Mouse (Mus musculus) spleen, postnatal 36 days (tissue): ENCODE measurements around the gene Gm28308.

Source experiments
- DNase-seq, 2 experiments: peaks; one replicate each; pipeline ENCODE4 v3.0.0; 2022; ENCODE audit warnings: low spot score in 2 of 2, mixed read lengths in 1 of 2

Gene Gm28308

GRCm38 (mm10) chr6:52205221-52205620 lies 7.9 kb downstream of the Gm28308 start:
- DNase-seq, result no peak

- no peak for DNase-seq
Observed at GRCm38 (mm10) chr6:52204050-52204752, 8.9 kb downstream of the Gm28308 start, which contains the start of gene Hoxa5. Gene Hoxa5 (minus strand): TSS chr6:52204587.

GRCm38 (mm10) chr6:52203371-52204049 lies 9.6 kb downstream of the Gm28308 start:
- DNase-seq, result no peak

- DNase-seq, result no peak
Observed at GRCm38 (mm10) chr6:52203121-52203370, 10.1 kb downstream of the Gm28308 start.

- DNase-seq, result no peak
Observed at GRCm38 (mm10) chr6:52202362-52203120, 10.6 kb downstream of the Gm28308 start.

- no peak for DNase-seq
Observed at GRCm38 (mm10) chr6:52201269-52201668, 11.9 kb downstream of the Gm28308 start.

- no peak for DNase-seq
Observed at GRCm38 (mm10) chr6:52200751-52201250, 12.3 kb downstream of the Gm28308 start.

- no peak for DNase-seq
Observed at GRCm38 (mm10) chr6:52200073-52200750, 12.9 kb downstream of the Gm28308 start.

- DNase-seq, result no peak
Observed at GRCm38 (mm10) chr6:52197271-52197670, 15.9 kb downstream of the Gm28308 start.

- DNase-seq, result no peak
Observed at GRCm38 (mm10) chr6:52196811-52197210, 16.3 kb downstream of the Gm28308 start.

- no peak for DNase-seq
Observed at GRCm38 (mm10) chr6:52194690-52195089, 18.4 kb downstream of the Gm28308 start.

GRCm38 (mm10) chr6:52191860-52192550 lies 21.1 kb downstream of the Gm28308 start:
- DNase-seq, result peak; percentile 78 to 82

GRCm38 (mm10) chr6:52190906-52191810 lies 22.0 kb downstream of the Gm28308 start, which contains the start of gene Hoxa4:
Gene Hoxa4 (minus strand): TSS chr6:52191753.
- DNase-seq, result no peak

- no peak for DNase-seq
Observed at GRCm38 (mm10) chr6:52190410-52190809, 22.7 kb downstream of the Gm28308 start.

- DNase-seq, result no peak
Observed at GRCm38 (mm10) chr6:52189909-52190308, 23.2 kb downstream of the Gm28308 start.

GRCm38 (mm10) chr6:52189172-52189591 lies 24.0 kb downstream of the Gm28308 start:
- DNase-seq, result no peak

- no peak for DNase-seq
Observed at GRCm38 (mm10) chr6:52186500-52186899, 26.6 kb downstream of the Gm28308 start.

- no peak for DNase-seq
Observed at GRCm38 (mm10) chr6:52185834-52186233, 27.3 kb downstream of the Gm28308 start.

- no peak for DNase-seq
Observed at GRCm38 (mm10) chr6:52185222-52185621, 27.9 kb downstream of the Gm28308 start.

- DNase-seq, result no peak
Observed at GRCm38 (mm10) chr6:52184668-52185067, 28.5 kb downstream of the Gm28308 start.
